Mouse (Mus musculus) NIH3T3 (cell line): Measurements from ENCODE around the gene Taf4.

Experiments used
- DNase-seq: peaks from one replicate; pipeline ENCODE4 v3.0.0-alpha.2; 2012; ENCODE audit warnings: low read depth

The Taf4 gene

DNA sequence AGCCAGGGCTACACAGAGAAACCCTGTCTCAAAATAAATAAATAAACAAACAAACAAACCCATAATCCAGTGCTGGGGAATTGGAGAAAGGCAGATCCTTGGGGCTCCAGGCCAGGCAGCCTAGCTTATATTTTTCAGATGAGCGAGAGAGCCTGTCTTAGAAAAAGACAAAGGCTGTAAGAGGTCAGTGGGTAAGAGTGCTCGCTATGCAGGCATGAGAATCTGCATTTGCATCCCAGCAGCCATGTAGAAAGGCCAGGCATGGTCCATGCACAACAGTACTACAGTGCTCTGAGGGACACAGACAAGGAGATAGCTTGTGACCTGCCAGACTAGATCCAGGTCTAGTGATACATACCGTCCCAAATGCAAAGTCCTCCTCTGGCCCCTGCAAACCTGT is 6.3 kb upstream of the Taf4 start:
- DNase-seq, result no peak

DNA sequence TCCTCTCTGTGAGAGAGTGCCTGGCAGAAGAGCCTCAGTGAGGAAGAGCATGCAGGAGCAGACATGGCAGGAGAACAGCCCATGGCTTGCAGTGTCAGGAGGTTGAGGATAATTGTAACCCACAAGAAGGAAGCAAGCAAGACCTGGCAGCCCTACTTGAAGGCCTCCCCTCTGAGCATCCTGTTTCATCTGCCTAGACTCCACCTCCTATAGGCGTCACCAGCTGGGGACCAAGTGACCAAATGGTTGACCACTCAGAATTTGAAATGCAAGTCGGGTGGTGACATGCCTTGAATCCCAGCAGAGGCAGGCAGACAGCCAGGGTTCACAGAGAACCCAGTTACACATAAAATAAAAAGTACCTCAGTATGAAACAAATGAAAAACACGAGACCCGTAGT is 4.2 kb upstream of the Taf4 start:
- no peak for DNase-seq

DNA sequence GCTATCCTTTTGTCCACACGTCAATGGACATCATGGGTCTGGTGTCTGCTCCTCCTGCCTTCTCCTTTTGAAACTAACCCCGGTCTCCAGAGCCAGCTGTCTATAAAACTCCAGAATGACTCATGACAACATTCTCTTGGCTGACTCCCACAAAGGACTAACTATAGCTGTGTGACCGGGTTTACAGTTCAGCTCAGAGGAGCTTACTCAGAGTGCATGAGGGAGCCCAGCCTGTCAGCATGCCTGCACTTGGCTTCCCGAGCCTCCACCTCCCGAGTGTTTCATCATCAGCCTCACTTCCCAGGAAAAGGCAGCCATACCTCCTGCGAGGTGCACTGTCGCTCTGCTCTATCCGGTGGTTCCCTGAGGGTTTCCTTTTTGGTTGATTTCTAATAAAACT is 3.4 kb upstream of the Taf4 start:
- peak; percentile 92 for DNase-seq

DNA sequence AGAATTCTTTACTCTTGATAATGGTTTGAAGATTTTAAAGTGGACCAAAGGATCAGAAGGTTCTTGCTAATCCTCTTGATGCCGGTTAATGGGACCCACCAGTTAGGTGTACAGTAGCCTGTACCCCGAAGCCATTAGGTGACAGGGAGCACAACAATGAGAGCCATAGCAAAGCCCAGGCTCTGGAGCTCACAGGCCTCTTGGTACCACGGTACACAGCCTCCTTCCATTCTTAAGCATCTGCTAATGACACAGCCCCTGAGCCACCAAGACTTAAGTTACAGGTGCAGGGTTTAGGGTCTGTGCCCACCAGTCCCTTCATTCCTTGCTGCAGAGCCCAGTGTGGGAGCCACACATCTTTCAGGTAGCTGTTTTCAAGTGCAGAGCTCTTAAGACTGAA is 1.8 kb upstream of the Taf4 start:
- DNase-seq, result no peak

DNA sequence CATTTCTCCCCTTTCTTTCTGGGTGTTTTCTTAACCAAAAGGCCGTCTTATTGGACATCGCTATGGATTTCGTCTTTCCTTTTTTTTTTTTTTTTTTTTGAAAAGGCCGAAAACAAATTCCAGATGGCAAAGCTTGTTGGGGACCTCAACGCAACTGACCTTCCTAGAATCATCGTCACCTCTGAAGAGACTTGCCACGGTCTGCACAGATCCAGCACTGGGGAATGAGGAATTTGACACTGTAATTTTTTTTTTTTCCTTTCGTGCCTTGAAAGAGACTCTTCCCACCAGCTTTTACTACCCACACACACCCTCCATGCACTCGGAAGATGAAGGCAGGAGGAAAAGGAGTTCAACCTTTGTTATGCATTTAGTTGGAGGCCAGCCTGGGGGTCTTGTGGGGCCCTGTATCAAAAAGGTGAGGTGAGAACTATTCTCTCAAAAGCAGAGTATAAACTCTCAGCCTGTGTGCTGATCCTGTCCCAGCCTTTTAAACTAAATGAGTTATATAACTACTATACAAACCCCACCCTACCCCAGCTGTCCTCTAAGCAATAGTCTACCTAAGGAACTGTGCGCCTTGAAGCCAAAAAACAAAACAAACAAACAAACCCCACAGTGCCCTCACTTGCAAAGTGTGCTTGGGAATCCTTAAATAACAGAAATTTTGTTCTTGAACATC is 1.0 kb upstream of the Taf4 start:
- DNase-seq, result no peak

DNA sequence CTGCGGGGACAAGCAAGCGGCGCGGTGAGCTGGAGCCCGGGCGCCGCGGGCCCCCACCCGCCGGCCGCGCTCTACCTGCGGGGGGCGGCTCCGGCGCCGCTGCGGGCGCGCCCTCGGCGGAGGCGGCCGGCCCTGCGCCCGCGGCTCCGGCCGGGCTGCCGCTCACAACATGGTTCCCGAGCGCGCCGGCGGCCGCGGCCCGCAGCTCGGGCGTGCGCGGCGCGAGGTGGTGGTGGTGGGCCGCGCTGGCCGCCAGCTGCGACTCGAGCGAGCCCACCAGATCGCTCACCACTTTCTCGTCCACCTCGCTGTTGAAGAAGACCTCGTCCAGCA is 185 bp downstream of the Taf4 start:
- no peak for DNase-seq

DNA sequence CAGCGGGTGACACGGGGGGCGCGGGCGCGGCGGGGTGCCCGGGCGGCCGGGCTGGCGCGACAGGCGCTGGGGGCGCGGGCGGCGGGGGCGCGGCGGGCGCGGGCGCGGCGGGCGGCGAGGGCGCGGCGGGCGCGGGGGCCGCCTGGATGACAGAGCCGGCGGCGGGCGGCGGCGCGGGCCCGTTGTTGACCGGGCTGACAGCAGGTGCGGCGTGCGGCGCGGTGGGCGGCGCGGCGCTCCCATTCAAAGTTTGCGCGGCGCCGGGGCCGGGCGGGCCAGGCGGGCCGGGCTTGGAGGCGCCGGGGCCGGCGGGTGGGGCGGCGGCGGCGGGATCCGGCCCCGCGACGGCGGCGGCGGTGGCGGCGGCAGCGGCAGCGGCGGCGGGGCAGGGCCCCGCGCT is 595 bp downstream of the Taf4 start:
- peak; percentile 27 for DNase-seq

DNA sequence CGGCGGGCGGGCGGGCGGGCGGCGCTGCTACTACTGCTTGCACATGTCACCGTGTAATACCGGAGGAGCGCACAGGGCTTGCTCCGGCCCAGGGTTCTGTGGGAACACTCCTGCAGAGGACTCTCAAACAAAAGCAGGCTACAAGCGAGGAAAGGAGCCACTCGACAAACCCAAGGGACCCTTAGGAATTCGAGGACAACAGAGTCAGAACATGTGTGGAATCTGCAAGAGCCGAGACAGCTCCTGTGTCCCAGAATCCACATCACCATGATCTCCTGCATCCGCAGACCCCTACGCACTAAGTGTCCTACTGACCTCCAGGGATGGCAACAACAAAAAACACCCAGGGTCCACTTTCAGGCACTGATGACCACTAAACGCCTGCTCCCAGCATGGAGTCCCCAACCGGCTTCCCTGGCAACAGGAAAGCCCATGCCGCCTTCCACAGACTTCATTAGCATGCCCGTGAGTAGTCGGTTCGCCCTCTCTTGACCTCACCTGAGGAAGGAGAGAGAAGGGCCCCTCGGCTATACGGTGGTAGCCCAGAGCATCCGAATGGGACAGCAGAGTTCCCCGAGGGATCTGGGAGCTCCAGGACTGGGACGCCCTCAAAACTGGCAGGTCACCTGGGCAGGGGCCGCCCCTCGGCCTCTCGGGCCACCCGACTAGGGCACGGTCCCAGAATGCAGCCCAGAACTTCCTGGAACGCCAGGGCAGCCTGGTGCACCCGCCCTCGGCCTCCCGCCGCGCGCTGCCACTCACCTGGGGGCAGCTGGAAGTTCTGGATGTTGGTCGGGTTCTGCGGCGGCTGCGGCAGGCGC is 1.6 kb downstream of the Taf4 start:
- DNase-seq, result peak; percentile 21

DNA sequence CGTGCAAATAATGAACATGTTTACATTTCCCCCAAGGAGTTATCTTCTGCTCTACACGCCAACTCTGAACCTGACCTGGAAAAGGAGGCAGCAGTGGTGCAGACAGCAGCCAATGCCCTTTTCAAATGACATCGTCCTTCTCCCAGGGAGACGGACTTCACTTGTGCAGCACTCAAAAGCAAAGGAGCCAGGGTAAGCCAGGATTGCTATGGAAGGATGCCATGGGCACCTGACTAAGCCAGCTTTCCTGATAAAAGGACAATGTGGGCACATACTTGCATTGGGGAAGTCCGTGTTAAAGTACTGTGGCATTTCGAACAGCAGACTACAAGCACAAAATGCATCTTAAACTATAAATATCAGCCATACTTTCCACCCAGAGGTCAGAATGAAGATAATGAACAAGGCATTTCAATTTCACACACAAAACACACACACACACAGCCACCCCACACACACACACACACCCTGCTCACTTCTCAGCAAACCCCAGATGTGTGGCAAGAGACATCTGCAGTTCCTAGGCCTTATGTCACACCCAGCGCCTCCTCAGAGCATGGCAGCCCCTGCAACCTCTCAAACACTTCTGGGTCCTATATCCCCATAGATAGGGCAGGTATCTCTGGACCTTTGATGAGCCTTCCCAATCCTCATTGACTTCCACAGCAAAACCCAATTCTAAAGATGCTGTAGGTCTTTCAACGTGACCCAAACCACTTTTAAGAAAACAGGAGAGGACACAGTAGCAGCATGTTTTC is 2.4 kb downstream of the Taf4 start:
- no peak for DNase-seq

DNA sequence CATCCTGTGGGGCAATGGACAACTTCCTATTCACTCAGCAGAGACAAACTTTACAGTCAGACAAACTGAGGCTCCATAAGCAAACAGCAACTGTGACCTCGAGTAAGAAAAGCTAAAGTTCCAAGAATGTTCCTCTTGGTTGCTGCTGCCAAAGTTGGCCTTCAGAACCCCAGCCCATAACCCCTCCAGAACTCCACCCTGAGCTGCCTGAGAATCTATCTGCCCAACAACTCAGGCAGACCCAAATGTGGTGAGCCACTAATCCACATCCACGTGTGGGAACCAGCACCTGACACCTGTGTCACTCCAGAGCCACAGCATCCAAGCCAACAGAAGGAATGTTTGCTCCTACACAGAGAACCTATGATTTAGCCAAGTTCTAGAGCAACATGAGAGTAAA is 4.0 kb downstream of the Taf4 start:
- DNase-seq, result no peak

DNA sequence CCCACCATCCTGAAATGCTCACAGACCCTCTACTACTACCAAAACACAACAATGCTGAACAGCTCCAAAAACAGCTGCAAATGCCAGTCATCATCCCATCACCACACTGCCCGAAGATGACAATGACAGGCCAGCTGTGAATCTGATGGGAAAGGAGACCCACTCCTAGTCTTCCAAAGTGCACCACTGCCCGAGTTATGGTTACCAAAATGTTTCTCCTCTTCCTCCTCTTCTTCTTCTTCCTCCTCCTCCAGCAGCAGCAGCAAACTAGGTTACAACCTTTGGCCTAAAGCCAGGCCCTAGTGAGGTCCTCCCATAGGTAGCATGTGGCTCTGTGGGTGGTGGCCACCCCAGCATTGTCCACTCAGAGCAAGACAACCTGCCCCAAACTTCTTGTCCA is 4.6 kb downstream of the Taf4 start:
- no peak for DNase-seq

DNA sequence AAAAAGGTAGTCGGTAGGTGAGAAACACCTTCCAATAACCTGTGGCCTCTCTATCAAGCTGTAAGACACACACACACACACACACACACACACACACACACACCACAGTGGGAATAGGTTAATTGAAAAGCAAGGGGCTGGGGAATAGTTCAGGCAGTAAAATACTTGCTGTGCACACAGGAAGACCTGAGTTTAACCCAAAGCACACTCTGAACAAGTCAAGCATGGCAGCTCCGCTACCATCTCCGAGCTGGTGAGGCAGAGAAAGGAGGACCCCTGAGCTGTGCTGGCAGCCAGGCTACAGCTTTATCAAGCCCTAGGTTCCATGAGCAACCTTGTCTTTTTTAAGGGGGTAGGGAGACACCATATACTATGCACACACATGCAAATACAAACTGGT is 7.3 kb downstream of the Taf4 start:
- DNase-seq, result no peak

DNA sequence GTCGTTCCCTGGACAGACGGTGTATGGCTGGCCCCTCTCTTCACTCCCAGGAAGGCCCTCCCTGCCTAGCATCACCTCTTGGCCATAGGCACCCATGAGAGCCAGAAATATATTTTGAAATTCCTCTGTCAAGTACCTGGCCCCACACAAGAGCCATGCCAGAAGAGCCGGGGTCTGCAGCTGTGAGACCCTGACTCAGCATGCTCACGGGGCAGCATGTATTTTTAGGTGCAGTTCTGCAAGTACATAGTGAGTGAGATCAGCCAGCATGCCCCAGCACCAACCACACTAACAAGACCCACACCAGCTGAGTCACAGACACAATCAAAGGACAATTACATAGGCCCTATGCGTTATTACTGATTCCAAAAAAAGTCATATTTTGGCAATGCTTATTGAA is 8.8 kb downstream of the Taf4 start:
- peak; percentile 33 for DNase-seq

DNA sequence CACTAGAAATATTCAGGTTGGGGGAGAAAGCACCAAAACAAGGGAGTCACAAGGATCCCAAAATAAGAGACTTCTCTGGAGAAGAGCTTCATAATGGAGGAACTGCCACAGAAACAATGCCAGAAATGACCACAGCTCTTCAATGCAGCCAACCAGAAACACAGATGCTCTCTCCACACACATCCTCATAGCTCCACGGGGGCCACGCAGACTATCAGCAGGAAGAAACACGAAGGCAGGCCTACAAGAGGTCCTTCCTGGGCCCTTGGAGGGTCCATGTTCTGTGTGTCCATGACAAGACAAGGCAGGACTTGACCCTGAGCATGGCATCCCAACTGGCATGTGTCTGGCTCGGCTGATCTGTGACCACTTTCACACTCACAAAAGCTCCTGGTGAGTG is 15.0 kb downstream of the Taf4 start:
- DNase-seq, result no peak

DNA sequence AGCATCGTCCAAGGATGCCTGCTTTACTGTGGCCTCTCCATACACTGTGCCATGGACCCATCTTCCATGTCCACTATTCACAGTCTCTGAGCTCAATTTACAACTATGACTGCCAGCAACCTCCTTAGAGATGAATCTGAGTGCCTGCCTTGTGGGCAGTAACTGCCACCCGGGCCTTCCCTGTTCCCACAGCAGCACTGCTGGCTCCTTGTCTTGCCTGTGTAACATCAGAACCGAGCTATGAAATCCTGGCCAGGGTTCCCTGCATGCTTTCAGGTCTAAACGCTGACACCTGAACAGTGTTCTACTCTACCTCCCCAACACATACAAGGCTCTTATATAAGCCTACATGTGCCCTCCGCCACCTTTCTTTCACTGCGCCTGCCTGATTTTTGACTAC is 16.1 kb downstream of the Taf4 start:
- DNase-seq, result no peak

DNA sequence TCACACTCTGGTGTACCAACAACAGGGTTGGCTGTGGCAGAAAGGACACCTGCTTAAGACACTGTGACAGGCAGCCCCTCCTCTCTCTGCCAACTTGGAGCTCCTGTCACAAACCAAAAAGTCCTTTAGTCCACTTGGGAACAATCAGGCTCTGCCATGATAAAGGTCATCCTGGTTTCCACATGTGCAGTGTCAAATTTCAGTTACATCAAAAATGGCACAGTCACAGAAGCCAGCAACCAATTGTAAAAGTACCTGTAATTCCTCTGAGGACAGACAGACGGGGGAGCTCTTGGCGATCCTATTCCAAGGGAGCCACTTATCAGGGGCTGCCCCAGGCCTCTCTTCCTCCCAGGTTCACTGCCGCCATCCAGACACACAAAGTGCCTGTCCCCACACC is 17.1 kb downstream of the Taf4 start:
- DNase-seq, result no peak

DNA sequence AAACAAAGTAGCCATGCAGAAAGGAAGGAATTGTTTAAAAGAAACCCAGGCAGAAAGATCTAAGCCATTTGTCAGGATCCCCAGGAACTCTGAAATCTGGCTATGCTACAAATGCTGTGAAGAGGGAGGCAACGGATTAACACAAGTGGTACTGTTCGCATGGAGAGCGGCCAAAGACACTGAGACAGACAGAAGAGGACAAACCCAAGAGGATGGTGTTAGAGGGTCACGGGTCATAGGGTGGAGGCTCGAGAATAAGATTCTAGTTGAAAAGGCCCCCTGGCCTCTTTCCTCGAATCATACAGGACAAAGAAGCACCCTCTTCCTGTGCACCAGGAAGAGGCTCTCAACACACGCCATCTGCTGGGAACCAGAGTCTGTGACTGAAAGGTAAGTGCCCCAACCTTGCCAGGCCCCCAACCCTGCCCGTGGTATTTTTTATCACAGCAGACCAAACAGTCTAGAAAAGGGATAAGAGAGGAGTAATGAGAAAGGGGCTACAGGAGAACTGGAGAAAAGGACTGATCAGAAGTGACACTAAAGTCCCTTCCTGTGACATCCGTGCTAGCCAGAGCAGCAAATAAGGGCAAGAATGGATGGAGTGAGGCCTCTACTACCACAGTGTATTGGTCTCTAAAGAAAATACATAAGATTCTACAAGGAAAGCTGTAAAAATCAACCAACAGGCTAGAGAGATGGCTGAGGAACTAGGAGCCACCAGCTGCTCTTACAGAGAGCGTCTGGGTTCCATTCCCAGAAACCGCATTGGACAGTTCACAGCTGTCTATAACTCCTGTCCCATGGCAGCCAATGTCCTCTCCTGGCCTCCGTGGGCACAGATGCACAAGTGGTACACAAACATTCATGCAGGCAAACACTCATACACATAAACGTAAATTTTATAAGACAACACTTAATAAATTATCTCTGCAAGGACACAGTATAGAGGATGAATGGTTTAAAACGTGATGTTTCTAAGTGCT is 24.6 kb downstream of the Taf4 start:
- no peak for DNase-seq

DNA sequence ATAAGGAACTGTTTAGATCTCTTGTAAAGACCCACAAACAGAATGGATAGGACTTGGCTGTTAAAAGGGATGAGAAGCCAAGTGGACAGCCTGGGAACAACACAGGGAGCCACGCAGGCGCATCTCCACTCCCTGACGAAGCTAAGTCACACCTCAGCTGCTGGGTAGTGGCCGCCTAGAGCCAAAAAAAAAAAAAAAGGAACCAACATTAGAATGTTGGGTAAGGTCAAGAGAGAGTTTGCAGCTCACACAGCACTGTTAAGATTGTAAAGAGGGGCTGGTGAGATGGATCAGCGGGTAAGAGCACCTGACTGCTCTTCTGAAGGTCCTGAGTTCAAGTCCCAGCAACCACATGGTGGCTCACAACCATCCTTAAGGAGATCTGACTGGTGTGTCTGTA is 27.6 kb downstream of the Taf4 start:
- DNase-seq, result no peak

DNA sequence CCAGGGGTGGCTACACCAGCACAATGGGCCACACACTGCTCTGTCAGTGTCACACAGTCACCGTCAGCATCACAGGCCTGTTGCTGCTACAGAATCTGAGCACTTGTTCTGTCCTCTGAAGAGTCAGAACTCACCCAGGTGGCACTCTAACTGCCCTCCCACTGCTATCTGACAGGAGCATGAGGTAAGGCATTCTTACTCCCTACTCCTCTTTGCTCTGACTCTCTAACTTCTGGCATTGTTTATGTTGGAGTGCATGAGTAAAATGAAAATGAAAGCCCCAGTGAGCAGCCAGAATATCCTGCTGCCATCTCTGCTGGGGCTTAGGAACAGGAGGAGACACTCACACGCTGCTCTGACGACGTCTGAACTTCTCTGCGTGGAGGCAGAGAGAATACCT is 28.8 kb downstream of the Taf4 start:
- no peak for DNase-seq

DNA sequence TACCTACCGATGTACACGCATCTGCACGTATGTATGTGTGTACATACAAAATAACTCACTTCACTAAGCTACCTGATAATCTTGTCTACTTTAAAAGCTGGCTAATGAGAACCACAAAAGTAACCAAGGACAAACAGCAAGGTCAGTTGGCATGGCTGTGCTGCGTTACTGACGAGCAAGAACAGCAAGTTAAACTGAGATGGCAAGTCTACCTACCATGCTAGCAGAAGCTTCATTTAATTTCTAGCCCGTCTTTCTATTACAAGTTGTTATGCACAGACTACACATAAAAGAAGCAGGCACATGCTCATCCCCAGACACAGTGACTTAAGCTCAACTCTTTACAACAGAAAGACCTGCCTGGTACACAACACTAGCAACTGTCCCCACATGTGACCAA is 29.9 kb downstream of the Taf4 start:
- DNase-seq, result no peak

DNA sequence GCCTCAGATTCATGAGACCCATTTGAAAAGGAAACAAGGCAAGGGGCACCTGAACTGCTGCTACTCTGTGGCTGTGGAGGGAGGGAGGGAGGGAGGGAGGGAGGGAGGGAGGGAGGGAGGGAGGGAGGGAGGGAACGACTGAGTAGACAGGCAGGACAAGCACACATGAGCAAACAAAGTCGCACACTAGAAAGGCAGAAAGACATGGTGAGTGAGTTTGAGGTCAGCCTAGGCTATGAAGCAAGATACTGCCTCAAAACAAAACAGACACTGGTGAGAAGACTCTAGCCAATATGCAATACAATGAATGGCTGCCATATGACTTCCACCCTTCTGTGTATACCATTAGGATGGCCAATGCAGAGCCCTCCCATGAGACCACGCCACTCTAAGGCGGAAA is 31.4 kb downstream of the Taf4 start:
- DNase-seq, result no peak

DNA sequence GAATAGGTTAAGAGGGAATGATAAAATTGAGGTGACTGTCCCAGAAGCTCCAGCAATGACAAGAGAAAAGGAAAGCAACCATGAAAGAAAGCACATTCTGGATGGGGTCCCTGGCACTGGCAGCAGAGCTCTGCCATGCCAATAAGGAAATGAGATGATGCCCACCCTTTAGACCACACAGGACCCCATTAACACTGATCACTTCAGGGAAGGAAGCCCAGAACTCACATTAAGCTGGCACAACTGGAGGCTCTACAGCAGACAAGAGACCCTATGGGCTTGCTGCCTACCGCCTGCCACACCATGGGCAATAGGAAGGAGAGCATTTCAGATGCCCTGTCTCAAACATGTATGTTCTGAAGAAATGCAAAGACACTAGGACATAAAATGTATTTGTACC is 34.8 kb downstream of the Taf4 start:
- no peak for DNase-seq
